Comparison of ENCODE assay signal across 9 mouse cellular contexts in genomic region chr6:80019861-80020230, GRCm38 (mm10). TPM values are rescaled to one million over a fixed set of nuclear protein-coding genes. Genes with fewer than 3 reads are reported as not detected.
DNase-seq lines count a peak whose midpoint lies in the region; ATAC-seq and TF ChIP-seq lines count a peak whose summit lies in the region.
"Had no signal": no experiment of that assay in that cellular context is flagged by ENCODE, and none has a peak within 500 bp of the region (broad histone marks: within the 10 kb centered on the region; RNA-seq: fewer than 3 reads in every experiment).

No protein-coding gene starts in this region.

- no peak overlapping the region for H3K9ac ChIP-seq in intestine, embryonic 16.5 days (ENCODE audit: low read depth, low read length)

- H3K4me3 ChIP-seq in intestine, embryonic 16.5 days (ENCODE audit: low read length), result peak overlapping the region; percentile 26
- H3K4me3 ChIP-seq in olfactory bulb, adult 2 months (ENCODE audit: insufficient read depth, low read depth, low read length), result peak overlapping the region; percentile 67

- TF ChIP-seq POLR2A in olfactory bulb, adult 2 months (IDR thresholded peaks at IDR 0.05; ENCODE audit: insufficient read depth, low read depth, low read length), result no peak

- peak; percentile 57; the same call in 1 of the 2 replicates for ATAC-seq in cerebellum, adult (ENCODE audit: insufficient number of reproducible peaks, low FRiP score, low TSS enrichment)
- ATAC-seq in intestine, embryonic 16.5 days, result no peak
- no peak for ATAC-seq in inflammation-experienced regulatory T-cells, adult 6 months

- H3K36me3 ChIP-seq in intestine, embryonic 16.5 days (ENCODE audit: control insufficient read depth, insufficient read depth, low read length), result no peaks in the 10 kb centered on the region

- H3K27me3 ChIP-seq in intestine, embryonic 16.5 days (replicated peaks; ENCODE audit: control insufficient read depth, insufficient read depth, low read length), result no peaks in the 10 kb centered on the region

- DNase-seq in cerebellum, adult 8-10 months, result no peak
- peak; percentile 15 to 34 for DNase-seq in left cerebral cortex, postnatal 36 days (ENCODE audit: low spot score in 2 of 2)
- no peak for DNase-seq in left cerebral cortex, postnatal 10 days (ENCODE audit: extremely low spot score in 1 of 2, low spot score in 2 of 2)
- DNase-seq in kidney, adult 11 months, result no peak

- 8% methylated on average over 10 of the region's 10 CpGs for WGBS in intestine, embryonic 16.5 days
- WGBS in olfactory bulb, adult 2 months, result 3% methylated on average over 10 of the region's 10 CpGs

- intact Hi-C loops in left cerebral cortex, postnatal 36 days (cut with DNase I), result no loop called here
- intact Hi-C loops in left cerebral cortex, postnatal 10 days (cut with DNase I), result loop anchor here (5.0 kb wide), 1 partner anchor 1747 kb away; no protein-coding TSS in a partner anchor

- peak overlapping the region; percentile 53 for H3K4me2 ChIP-seq in intestine, embryonic 16.5 days (ENCODE audit: low read depth, low read length)

- no peak overlapping the region for H3K27ac ChIP-seq in intestine, embryonic 16.5 days (ENCODE audit: low read length)
- peak overlapping the region; percentile 80 for H3K27ac ChIP-seq in olfactory bulb, adult 2 months (ENCODE audit: insufficient read depth, low read depth, low read length)

- no peak for TF ChIP-seq CTCF in olfactory bulb, adult 2 months (IDR thresholded peaks at IDR 0.05; ENCODE audit: insufficient read depth, low read depth, low read length)

- peaks cover 2% of the 10 kb centered on the region; the same call in 1 of the 2 replicates for H3K4me1 ChIP-seq in intestine, embryonic 16.5 days (ENCODE audit: control insufficient read depth, insufficient read depth, low read length)
- peaks cover 4% of the 10 kb centered on the region; the same call in 1 of the 2 replicates for H3K4me1 ChIP-seq in olfactory bulb, adult 2 months (ENCODE audit: control insufficient read depth, insufficient read depth, low read length)

- no peaks in the 10 kb centered on the region for H3K9me3 ChIP-seq in intestine, embryonic 16.5 days (ENCODE audit: control insufficient read depth, low read length)

RNA-seq across cellular contexts. Expression of gene Lrrtm4, which starts 1.2 kb away (rescaled TPM):
- 10 to 100 TPM; 55.9 to 76.8 TPM for total RNA-seq in left cerebral cortex, postnatal 36 days (2021)
- 10 to 100 TPM; 76.6 to 80.2 TPM for total RNA-seq in left cerebral cortex, postnatal 10 days (2021)
- 0.42 and 0.65 TPM in 2 replicates for polyA plus RNA-seq in intestine, embryonic 16.5 days (2015; fragmentation: Nextera tagmentation; extraction: Ambion mirVana)
- polyA plus RNA-seq in olfactory bulb, adult 2 months (2012; ENCODE audit: insufficient read depth, insufficient read length, low replicate concordance, missing spikeins), result not detected in 2 replicates
- not detected for polyA plus RNA-seq in inflammation-experienced regulatory T-cells, adult 6 months (2017; shearing (Covaris generic))
- total RNA-seq: hematopoietic stem cell, adult 5-6 weeks had no signal

Comparison
In these comparisons a context has a peak if more than half of its experiments do, and no peak if none do; other contexts are left out.
1. DNase-seq: peak in left cerebral cortex, postnatal 36 days (2 of 2); none in cerebellum, adult 8-10 months (single experiment), left cerebral cortex, postnatal 10 days (0 of 2) and kidney, adult 11 months (single experiment).
2. RNA of gene Lrrtm4, which starts 1.2 kb away (polyA plus RNA-seq): not detected in olfactory bulb, adult 2 months; 0.42 to 0.65 TPM in intestine, embryonic 16.5 days and not detected in inflammation-experienced regulatory T-cells, adult 6 months; every median in the first group is over 10 times any median in the second.